Mouse (Mus musculus): ENCODE results near the gene Cavin1.

The Cavin1 gene

GRCm38 (mm10) chr11:100949540-100949939 lies 21.1 kb downstream of the Cavin1 start:
- DNase-seq = no peak

- no peak for DNase-seq
These were observed 22.4 kb downstream of the Cavin1 start for GRCm38 (mm10) chr11:100948317-100948716.

- no peak for DNase-seq
These were observed 23.1 kb downstream of the Cavin1 start for GRCm38 (mm10) chr11:100947548-100947947.

GRCm38 (mm10) chr11:100946862-100947261 lies 23.8 kb downstream of the Cavin1 start:
- DNase-seq = no peak

- no peak for DNase-seq
These were observed 28.3 kb downstream of the Cavin1 start for GRCm38 (mm10) chr11:100942388-100942787.

GRCm38 (mm10) chr11:100939512-100940151 lies 31.1 kb downstream of the Cavin1 start, which contains the start of gene Stat3:
Stat3 (minus strand) TSS chr11:100939540.
- DNase-seq = peak; percentile 99 to 100

- DNase-seq = peak in 1 of 2 experiments; percentile 30
These were observed 31.8 kb downstream of the Cavin1 start for GRCm38 (mm10) chr11:100938711-100939511.

- no peak for DNase-seq
These were observed 32.6 kb downstream of the Cavin1 start for GRCm38 (mm10) chr11:100938112-100938511.

- no peak for DNase-seq
These were observed 33.4 kb downstream of the Cavin1 start for GRCm38 (mm10) chr11:100937295-100937694.

GRCm38 (mm10) chr11:100935373-100936355 lies 35.0 kb downstream of the Cavin1 start:
- DNase-seq = no peak

GRCm38 (mm10) chr11:100931254-100931921 lies 39.3 kb downstream of the Cavin1 start:
- peak; percentile 18 to 49 for DNase-seq

- DNase-seq = no peak
These were observed 40.1 kb downstream of the Cavin1 start for GRCm38 (mm10) chr11:100930611-100931010.

GRCm38 (mm10) chr11:100927386-100927785 lies 43.3 kb downstream of the Cavin1 start:
- no peak for DNase-seq

- no peak for DNase-seq
These were observed 46.2 kb downstream of the Cavin1 start for GRCm38 (mm10) chr11:100924386-100924919.

GRCm38 (mm10) chr11:100920887-100921624 lies 49.6 kb downstream of the Cavin1 start:
- DNase-seq = no peak

GRCm38 (mm10) chr11:100918007-100918406 lies 52.7 kb downstream of the Cavin1 start:
- DNase-seq = no peak

- no peak for DNase-seq
These were observed 54.2 kb downstream of the Cavin1 start for GRCm38 (mm10) chr11:100916432-100916971.

GRCm38 (mm10) chr11:100915063-100915462 lies 55.6 kb downstream of the Cavin1 start:
- DNase-seq = no peak

- DNase-seq = no peak
These were observed 56.3 kb downstream of the Cavin1 start for GRCm38 (mm10) chr11:100914415-100914814.

- no peak for DNase-seq
These were observed 58.1 kb downstream of the Cavin1 start for GRCm38 (mm10) chr11:100912401-100913155.

Data from spleen, adult 18-20 months (tissue).